Mouse (Mus musculus): ENCODE measurements around the gene Rgs7bp. TPM values are rescaled to one million over a fixed set of nuclear protein-coding genes. Genes with fewer than 3 reads are reported as not detected.
A peak's percentile ranks its signal among the peaks of the same experiment; 100 is the strongest.

The Rgs7bp gene
- total RNA-seq, 2 experiments from 2014 or later = 6.1 to 7.0 TPM

DNA sequence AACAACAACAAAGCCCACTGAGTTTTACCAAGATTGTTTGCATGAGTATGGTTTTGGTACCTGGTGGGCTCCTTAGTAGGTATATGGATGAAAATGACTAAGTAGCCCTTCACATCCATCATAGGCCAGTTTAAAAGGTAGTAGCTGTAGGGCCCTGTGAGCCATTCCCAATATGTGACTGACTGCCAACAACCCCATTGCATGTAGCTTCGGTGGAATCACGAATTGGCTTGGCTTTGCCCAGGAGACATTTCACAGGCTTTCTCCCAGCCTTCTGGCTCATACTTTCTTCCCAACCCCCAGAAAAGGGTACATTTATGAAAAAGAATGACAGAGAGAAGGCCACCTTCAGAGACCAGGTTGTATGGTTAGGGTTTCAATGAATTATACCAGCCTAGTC lies 45.8 kb downstream of the Rgs7bp start:
- no peak for DNase-seq

DNA sequence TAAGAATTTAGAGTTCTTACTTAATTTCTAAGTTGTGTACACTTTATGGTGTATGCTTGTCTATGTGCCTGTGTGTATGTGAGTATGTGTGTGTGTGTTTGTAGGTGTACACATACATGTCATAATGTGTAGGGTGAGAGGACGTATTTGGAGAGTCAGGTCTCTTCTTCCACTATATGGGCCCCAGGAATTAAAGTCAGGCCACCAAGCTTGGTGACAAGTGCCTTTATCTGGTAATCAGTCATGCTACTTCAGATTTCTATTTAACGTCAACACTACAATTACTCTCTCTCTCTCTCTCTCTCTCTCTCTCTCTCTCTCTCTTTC lies 51.9 kb downstream of the Rgs7bp start:
- no peak for DNase-seq

- DNase-seq = no peak
These were observed 52.4 kb downstream of the Rgs7bp start for GRCm38 (mm10) chr13:105002132-105002830.

DNA sequence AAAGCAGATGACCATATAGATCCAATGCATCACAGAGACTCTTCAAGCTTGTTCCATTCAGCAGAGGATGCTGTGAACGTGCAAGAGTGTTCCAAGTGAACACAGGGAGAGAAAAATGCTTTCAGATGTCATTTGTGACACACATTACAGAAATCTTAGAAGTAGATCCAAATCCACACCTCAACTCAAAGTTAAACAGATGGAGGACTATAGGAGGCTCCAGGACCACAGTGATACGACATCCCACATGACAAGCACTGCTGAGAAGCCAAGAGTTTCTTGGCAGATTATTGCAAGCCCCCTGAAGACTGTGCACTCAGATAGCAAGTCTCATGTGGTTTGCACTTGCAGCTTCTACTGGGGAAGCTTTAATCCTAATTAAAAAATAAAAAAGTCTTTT lies 53.0 kb downstream of the Rgs7bp start:
- no peak for DNase-seq

DNA sequence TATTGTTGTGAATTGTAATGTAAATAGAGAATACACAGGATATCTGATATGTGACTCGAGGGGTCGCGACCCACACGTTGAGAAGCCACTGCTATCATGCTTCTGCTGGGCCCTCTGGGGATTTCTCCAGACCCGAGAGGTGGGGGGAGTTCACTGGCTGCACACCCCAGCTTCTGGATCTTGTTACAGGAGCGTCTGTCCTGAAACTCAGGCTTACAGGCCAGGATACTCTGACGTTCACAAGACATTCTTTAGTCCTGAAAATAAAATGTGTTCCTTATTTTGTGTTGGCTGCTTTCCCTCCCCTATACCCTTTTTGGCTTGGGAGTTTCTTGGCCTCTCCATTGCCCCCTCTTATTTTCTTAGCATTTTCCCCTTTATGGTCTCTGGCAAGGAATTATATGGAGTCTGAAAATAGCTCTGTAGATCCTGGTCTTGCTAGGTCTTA lies 65.9 kb downstream of the Rgs7bp start:
- DNase-seq = no peak

GRCm38 (mm10) chr13:104988009-104988540 lies 66.7 kb downstream of the Rgs7bp start:
- no peak for DNase-seq

GRCm38 (mm10) chr13:104985691-104986090 lies 69.0 kb downstream of the Rgs7bp start:
- no peak for DNase-seq

- no peak for DNase-seq
These were observed 70.7 kb downstream of the Rgs7bp start for GRCm38 (mm10) chr13:104983989-104984388.

DNA sequence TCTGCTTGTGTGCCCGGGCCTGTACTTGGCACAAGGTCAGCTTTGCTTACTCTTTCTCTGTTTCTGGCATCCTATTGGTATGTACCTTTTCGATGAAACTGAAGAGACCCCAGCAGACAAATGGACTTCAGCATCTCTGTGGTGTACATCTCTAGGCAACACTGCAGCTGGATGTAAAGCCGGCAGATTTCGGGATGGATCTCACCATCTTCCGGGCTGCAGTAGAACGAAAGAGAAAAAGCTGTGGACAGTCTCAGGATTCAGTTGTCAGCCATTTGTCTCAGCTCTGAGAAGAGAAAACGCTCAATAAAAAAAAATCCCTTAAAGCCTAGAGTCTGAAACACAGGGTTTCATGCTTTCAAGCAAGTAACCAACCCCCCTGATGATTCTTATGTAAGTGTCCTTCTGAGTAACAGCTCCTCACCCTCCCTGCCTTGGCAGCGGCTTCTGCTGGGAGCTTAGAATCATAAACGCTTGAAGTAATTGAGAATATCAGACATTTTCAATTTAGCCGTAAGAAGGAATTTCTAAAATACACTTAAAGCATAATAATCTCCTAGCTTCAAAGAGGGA lies 71.9 kb downstream of the Rgs7bp start:
- no peak for DNase-seq

GRCm38 (mm10) chr13:104978176-104978575 lies 76.6 kb downstream of the Rgs7bp start:
- no peak for DNase-seq

- DNase-seq = no peak
These were observed 87.2 kb downstream of the Rgs7bp start for GRCm38 (mm10) chr13:104967486-104967885.

DNA sequence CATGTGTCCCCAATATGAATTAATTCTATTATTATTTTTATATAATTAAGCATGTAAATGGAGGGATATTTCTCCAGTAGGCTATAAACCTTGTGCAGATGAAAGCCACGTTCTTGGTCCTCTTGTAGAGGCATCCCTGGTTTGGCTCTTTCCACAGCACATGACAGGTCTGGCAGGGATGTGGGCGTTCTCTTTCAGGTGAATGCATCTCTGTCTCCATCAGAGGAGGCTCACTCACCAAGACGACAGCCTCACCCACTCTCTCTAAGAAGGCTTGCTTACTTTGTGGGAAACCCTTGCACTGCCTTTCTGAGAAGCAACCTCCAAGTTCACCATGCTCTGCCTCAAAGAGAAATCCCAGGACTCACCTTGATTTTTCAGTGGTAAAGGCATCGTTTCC lies 91.0 kb downstream of the Rgs7bp start:
- DNase-seq = no peak

- no peak for DNase-seq
These were observed 91.9 kb downstream of the Rgs7bp start for GRCm38 (mm10) chr13:104962716-104963411.

- DNase-seq = no peak
These were observed 92.6 kb downstream of the Rgs7bp start for GRCm38 (mm10) chr13:104962166-104962565.

DNA sequence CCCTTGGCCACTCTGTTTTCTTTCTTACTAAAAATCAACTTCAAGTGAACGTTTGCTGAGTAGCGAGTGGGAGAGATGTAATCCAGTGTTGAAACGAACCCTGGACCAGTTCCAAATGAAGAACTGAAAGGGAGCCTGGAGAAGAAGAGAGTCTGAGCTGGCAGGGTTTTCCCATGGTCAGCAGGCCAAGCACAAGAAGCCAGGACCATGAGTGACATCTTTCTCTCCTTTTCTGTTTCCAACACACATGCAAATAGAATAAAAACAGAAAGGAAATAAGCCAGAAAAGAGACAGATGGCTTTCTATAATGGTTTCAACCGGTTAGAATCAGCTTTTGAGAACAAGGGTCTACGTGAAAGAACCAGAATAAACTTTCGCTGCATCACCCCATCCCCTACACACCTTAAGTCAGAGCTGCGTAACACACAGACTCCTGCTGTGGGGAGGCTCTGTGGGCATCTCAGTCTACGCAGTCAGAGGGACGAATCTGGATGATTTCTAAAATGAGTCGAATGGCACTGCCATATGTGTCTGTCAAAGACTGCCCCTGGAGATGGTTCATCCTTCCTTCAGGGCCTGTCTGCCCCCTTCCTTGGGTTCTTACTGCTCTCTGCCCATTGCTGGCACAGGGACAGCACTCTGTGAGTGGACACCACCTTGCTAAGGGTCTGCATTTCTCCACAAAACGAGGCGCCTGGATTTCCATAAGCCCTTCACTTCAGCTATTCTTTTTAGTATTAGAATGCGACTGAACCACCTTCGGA lies 93.6 kb downstream of the Rgs7bp start:
- DNase-seq = peak in 1 of 2 experiments; percentile 19

DNA sequence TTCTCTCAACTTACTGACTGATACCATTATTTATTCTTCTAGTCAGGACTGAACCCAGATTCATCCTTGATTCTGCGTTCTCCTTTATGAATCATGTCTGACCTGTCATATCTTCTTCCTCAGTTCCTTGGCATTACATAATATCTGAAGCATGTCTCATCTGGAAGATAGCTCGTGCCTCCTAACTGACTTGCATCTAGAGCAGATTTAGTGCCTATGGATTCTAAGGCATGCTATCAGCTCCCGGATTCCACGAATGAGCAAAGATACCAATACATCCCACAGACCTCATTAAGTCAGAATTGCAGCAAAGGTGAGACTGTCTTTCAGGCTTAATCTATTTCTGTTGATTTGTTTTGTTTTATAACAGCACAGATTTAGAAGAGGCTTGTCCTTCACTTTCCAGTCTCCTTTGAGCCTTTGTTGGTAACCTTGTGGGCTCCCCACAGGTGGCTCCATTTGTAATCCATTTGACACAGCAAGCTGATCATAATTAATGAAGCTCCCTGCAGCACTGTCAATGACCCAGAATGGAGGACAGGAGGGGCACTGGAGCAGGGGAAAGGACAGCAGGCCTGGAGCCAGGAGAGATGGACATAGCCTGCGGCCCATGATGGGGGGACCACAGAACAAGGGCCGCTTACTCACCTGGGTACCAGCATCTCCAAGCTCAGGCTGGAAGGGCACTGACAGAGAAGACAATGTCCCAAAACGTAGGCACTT lies 94.4 kb downstream of the Rgs7bp start:
- no peak for DNase-seq

DNA sequence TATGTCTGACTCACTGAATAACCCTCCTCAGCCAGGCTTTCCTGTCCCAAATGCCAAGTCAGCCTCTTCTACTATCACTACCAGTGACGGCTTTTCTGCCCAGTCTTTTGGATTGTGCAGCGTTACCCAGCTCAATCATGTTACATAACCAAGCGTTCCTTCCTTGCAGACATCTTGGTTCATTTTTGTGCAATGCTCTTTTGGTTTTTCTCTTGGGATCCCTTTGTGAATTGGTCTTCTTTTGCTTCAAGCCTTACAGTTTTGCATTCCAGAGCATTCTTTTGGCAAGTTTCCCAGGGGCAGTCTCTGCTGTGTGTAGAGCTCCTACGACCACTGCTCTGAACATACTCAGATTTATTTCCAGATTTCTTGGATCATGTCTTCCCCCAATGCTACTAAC lies 95.0 kb downstream of the Rgs7bp start:
- DNase-seq = no peak

GRCm38 (mm10) chr13:104947958-104948357 lies 106.8 kb downstream of the Rgs7bp start:
- peak; percentile 76 to 84 for DNase-seq

DNA sequence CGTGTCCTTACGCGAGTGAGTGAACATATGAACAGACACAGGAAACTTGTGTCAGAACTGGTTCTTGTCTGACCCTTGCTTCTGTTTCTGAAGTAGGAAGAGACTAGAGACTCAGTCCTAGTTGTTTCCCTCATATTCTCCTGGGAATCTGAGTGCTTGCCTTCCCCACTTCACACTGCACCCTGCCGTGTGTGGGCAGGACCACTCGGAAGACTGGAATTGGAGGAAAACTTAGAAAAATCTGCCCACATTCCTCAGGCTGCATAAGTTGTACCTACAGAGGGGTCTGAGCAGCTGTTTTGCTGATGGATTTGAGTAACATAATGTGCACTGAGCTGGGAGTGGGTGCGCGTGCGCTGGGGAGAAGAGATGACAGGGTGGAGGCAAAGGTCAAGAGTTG lies 114.2 kb downstream of the Rgs7bp start:
- no peak for DNase-seq

- peak; percentile 37 to 84 for DNase-seq
These were observed 114.9 kb downstream of the Rgs7bp start for GRCm38 (mm10) chr13:104939856-104940255.

DNA sequence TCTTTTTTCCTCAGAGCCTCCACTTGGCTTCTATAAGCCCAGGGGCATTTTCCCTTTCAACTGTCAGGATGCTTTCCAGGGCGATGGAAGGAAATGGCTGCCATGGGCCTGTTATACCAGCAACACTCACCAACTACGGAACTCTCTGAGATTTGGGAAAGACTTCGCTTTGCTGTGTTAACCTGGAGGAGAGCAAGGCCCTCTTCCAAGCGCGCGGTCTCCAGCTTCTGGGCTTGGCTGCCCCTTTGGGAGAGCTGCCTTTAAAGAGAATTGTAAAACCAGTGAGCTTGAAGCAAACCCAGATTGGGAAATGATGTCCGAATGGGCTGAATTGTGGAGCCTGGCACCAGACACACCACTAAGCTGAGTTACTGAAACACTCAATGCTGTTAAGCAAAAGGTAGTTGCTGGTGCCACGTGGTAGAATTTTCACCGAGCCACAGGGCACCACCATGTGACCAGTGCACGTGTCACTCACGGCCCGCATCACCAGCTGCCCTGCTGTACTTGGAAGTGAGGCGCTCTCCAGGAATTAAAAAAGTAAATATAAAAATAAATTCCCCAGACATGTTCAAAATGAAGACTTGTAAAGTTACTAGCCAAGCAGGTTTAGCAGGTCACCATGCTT lies 115.7 kb downstream of the Rgs7bp start:
- DNase-seq = no peak
